7 mouse cellular contexts compared by ENCODE assay signal in genomic region chr5:69231649-69232048, GRCm38 (mm10).
DNase-seq lines count a peak whose midpoint lies in the region; ATAC-seq and TF ChIP-seq lines count a peak whose summit lies in the region.
"Not testable (repeated sequence)": the region's sequence is repeated elsewhere in the genome, so short reads cannot be mapped to it uniquely, and the experiment has no call there.

No protein-coding gene starts in this region.

- TF ChIP-seq CTCF in cerebellum, adult 2 months (IDR thresholded peaks at IDR 0.05; ENCODE audit: borderline replicate concordance, insufficient read depth, low read depth, low read length), result not testable (repeated sequence)

- ATAC-seq in cerebellum, adult (ENCODE audit: insufficient number of reproducible peaks, low FRiP score, low TSS enrichment), result peak; percentile 76

- not testable (repeated sequence) for H3K27me3 ChIP-seq in cerebellum, adult 2 months (ENCODE audit: control insufficient read depth, insufficient read depth, low read length)

- H3K4me3 ChIP-seq in cerebellum, adult 2 months (replicated peaks; ENCODE audit: insufficient read depth, low read depth, low read length), result not testable (repeated sequence)

- TF ChIP-seq POLR2A in cerebellum, adult 2 months (IDR thresholded peaks at IDR 0.05; ENCODE audit: borderline replicate concordance, insufficient read depth, low read length), result not testable (repeated sequence)

- peaks cover 10% of the 10 kb centered on the region for H3K4me1 ChIP-seq in cerebellum, adult 2 months (ENCODE audit: control insufficient read depth, insufficient read depth, low read length)

- peak; percentile 75 for DNase-seq in cerebellum, adult 11-12 months
- peak; percentile 54 to 85 for DNase-seq in cerebellum, adult 2 months
- peak; percentile 81 for DNase-seq in cerebellum, adult 9-10 months
- peak; percentile 20 to 23 for DNase-seq in cerebellum, postnatal 10 days
- peak; percentile 45 to 62 for DNase-seq in cerebellum, postnatal 25 days
- peak; percentile 88 for DNase-seq in heart, adult 11 months

- H3K27ac ChIP-seq in cerebellum, adult 2 months (ENCODE audit: insufficient read depth, low read length), result not testable (repeated sequence)

- 15% methylated on average over 1 of the region's 1 CpGs for WGBS in cerebellum, adult 2 months

Comparison
In these comparisons a context has a peak if more than half of its experiments do, and no peak if none do; other contexts are left out.
1. DNase-seq: peak in every context shown above with its lines; median percentile 88 in heart, adult 11 months; 81 in cerebellum, adult 9-10 months; 75 in cerebellum, adult 11-12 months; 70 in cerebellum, adult 2 months; 54 in cerebellum, postnatal 25 days; 22 in cerebellum, postnatal 10 days.